Mouse (Mus musculus) midbrain, embryonic 14.5 days (tissue): Measurements from ENCODE around the gene Ripor2. TPM values are rescaled to one million over a fixed set of nuclear protein-coding genes. Genes with fewer than 3 reads are reported as not detected.

ENCODE experiments used
- ATAC-seq: fragments of 200-750 bp; cut with Nextera tagmentation; 2 replicates; pipeline ENCODE4 v1.8.0; 2017; ENCODE audit warnings: moderate number of reproducible peaks, moderate library complexity; ENCODE audit not compliant: low FRiP score, low TSS enrichment
- DNase-seq: peaks from one replicate; pipeline ENCODE4 v3.0.0-alpha.2; 2015
- H3K27ac ChIP-seq: fragments of 300-500 bp; sonication (generic); replicated peaks from 2 replicates; pipeline ENCODE4 v1.5.1; 2014; ENCODE audit warnings: mild to moderate bottlenecking, low read depth, low read length, moderate library complexity
- H3K27me3 ChIP-seq: fragments of 300-500 bp; sonication (generic); 2 replicates; pipeline ENCODE4 v1.6.1; 2014; ENCODE audit warnings: low read length, control low read depth, mixed read lengths; ENCODE audit not compliant: control insufficient read depth, insufficient read depth
- H3K36me3 ChIP-seq: fragments of 300-500 bp; sonication (generic); 2 replicates; pipeline ENCODE4 v1.6.1; 2014; ENCODE audit warnings: low read length, control low read depth; ENCODE audit not compliant: control insufficient read depth, insufficient read depth
- H3K4me1 ChIP-seq: fragments of 300-500 bp; sonication (generic); 2 replicates; pipeline ENCODE4 v1.6.1; 2014; ENCODE audit warnings: mild to moderate bottlenecking, antibody characterized with exemption, low read length, control low read depth; ENCODE audit not compliant: control insufficient read depth, insufficient read depth
- H3K4me2 ChIP-seq: fragments of 300-500 bp; sonication (generic); 2 replicates; pipeline ENCODE4 v1.6.1; 2014; ENCODE audit warnings: mild to moderate bottlenecking, low read length, moderate library complexity
- H3K4me3 ChIP-seq: fragments of 300-500 bp; sonication (generic); replicated peaks from 2 replicates; pipeline ENCODE4 v1.5.1; 2014; ENCODE audit warnings: low read depth, low read length
- H3K9ac ChIP-seq: fragments of 300-500 bp; sonication (generic); replicated peaks from 2 replicates; pipeline ENCODE4 v1.6.1; 2014; ENCODE audit warnings: mild to moderate bottlenecking, low read length, moderate library complexity
- H3K9me3 ChIP-seq: fragments of 300-500 bp; sonication (generic); 2 replicates; pipeline ENCODE4 v1.6.1; 2016; ENCODE audit warnings: low read length, control low read depth, mixed read lengths; ENCODE audit not compliant: control insufficient read depth
- WGBS: fragments of 180-500 bp; shearing (Covaris S2); extraction: QIAGEN DNeasy Blood & Tissue Kit; methylation state at CpG from one replicate; pipeline ENCODE4 v1.1.7; 2014; 5-methylcytosine and 5-hydroxymethylcytosine counted together
- polyA plus RNA-seq: library from polyadenylated mRNA; unstranded; fragments of >200 nt; fragmentation: Nextera tagmentation; extraction: Ambion mirVana; gene quantifications from 2 replicates; pipeline ENCODE4 v1.2.1, GENCODE M21; 2014

Ripor2 gene
- polyA plus RNA-seq, 1 experiment from 2014 or later, result 33.4 TPM

DNA sequence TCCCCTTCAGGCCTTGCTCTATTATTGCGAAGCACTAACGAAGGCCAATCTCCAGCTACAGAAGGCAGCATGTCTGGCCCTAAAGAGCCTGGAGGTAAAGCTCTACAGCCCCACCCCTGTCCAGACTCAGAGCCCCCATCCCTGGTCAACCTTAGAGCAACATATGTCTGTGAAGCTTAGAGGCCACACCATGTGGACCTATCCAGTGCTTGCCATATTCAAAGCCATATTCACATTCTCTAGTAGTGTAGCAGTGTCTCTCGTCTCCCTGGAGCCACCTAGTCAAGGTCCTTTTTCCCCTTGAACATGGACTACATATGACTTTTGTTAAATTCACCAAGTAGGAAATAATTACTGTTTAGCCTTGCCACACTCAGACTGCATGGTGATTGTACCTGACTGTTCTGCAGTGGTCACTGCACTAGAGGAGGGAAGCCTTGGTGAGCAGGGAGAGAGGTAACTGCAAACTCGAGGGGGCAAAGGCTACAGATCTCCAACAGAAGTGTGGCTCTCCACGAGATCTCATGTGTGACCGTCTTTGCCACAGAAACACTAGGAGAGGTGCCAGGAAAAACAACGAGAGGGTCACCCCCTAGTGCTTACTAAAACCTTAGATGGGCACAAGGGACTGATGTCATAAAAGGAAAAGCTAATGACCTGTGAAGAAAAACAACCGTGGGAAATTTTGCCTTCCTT is 141.9 kb downstream of the Ripor2 start:
- 65% methylated on average over 8 of the region's 8 CpGs for WGBS
- no peaks in the 10 kb centered on the region for H3K9me3 ChIP-seq
- H3K9ac ChIP-seq, result no peak overlapping the region
- no peak overlapping the region for H3K4me2 ChIP-seq
- DNase-seq (no peak), ATAC-seq (no peak)
- no peaks in the 10 kb centered on the region for H3K27me3 ChIP-seq
- H3K27ac ChIP-seq, result no peak overlapping the region
- H3K4me3 ChIP-seq, result no peak overlapping the region
- H3K36me3 ChIP-seq, result peaks cover 40% of the 10 kb centered on the region
- H3K4me1 ChIP-seq, result no peaks in the 10 kb centered on the region

DNA sequence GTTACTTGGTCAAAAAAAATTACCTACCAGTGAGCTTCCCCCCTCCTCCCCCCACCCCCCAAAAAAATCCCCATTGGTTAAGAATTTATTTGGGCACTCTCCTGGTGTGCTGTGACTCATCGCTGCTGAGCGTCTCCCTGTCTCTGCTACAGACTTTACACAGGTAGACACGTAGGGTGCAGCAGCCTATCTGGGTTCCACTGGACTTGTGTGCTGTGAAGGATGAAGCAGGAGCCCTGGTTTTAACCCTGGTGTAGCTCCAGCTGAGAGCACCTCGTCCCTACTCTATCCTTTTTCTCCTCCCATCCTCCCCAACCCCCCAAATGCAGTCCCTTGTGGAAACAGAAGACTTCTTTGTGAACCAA is 142.4 kb downstream of the Ripor2 start:
- no peaks in the 10 kb centered on the region for H3K27me3 ChIP-seq
- no peaks in the 10 kb centered on the region for H3K4me1 ChIP-seq
- 59% methylated on average over 4 of the region's 4 CpGs for WGBS
- H3K9me3 ChIP-seq, result no peaks in the 10 kb centered on the region
- H3K36me3 ChIP-seq, result peaks cover 40% of the 10 kb centered on the region
- H3K4me2 ChIP-seq, result no peak overlapping the region
- ATAC-seq (no peak), DNase-seq (no peak)
- no peak overlapping the region for H3K4me3 ChIP-seq
- no peak overlapping the region for H3K9ac ChIP-seq
- no peak overlapping the region for H3K27ac ChIP-seq

DNA sequence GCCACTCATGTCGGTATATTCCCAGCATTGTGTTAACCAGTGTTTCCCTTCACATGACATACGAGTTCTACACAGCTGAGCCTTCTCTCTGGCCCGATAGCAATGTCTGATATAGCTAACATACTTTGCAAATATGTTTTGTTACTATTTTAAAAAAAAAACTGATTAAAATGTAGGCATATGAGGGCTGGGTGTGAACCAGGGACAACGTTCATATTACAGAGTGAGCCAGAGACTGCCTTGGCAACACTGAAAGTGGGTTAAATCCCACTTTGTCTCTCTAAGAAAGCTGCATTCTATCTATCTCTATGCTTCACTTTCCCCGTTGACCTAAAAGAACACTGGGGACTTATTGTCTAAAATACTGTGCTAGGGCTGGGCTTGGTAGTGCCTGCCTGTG is 147.1 kb downstream of the Ripor2 start:
- no peak for DNase-seq
- no peak overlapping the region for H3K4me3 ChIP-seq
- peaks cover 37% of the 10 kb centered on the region for H3K36me3 ChIP-seq
- no peak overlapping the region for H3K4me2 ChIP-seq
- H3K9me3 ChIP-seq, result no peaks in the 10 kb centered on the region
- no peak overlapping the region for H3K9ac ChIP-seq
- ATAC-seq, result no peak
- H3K27me3 ChIP-seq, result no peaks in the 10 kb centered on the region
- no peaks in the 10 kb centered on the region for H3K4me1 ChIP-seq
- no peak overlapping the region for H3K27ac ChIP-seq
- 90% methylated on average over 5 of the region's 5 CpGs for WGBS

DNA sequence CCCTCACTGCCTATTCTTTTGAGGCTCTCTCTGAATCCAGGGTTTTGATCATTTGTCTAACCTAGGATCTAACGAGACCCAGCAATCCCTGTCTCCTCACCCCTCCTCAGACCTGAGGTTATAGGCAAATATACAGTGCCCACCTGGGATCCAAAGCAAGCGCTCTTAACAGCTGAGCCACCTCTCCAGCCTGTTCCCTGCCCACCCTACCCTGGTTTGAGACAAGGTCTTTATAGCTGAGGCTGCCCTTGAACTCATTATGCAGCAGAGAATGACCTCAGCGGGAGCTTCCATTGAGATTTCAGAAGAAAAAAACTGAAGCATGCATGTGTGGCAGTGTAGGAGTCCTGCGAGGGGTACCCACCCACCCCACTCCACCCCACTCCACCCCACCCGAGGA is 152.5 kb downstream of the Ripor2 start:
- Histone ChIP-seq H3K27me3 (no peaks in the 10 kb centered on the region), H3K9me3 (no peaks in the 10 kb centered on the region), H3K4me1 (no peaks in the 10 kb centered on the region), H3K27ac (no peak overlapping the region), H3K9ac (no peak overlapping the region), H3K36me3 (peaks cover 14% of the 10 kb centered on the region; the same call in 1 of the 2 replicates), H3K4me3 (no peak overlapping the region), H3K4me2 (no peak overlapping the region)
- DNase-seq (no peak), ATAC-seq (no peak)
- WGBS, result 81% methylated on average over 5 of the region's 5 CpGs

DNA sequence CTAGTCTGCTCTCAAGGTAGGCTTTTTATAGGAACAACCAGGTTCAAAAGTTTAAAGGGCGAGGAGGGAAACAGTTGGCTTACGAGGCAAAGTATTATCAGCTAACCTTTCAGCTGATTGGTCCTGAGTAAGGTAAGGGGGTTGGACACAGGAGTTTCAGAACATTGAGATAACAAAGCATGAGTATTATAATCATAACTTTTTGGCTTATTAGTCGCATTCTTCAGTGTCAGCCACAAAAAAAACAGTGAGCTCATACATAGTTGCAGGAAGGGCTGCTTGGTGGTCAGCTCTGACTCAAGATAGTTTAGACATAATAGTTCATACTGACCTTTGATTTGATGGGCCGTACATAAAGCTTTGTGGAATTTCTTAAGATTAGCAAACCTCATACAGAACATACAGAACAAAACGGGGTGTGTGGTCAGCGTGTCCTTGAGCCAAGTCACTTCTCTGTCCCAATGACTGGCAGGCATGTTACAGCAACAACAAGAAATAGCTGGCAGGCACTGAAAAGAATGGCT is 153.7 kb downstream of the Ripor2 start:
- Histone ChIP-seq H3K4me2 (no peak overlapping the region), H3K36me3 (peaks cover 9% of the 10 kb centered on the region; the same call in 1 of the 2 replicates), H3K4me1 (no peaks in the 10 kb centered on the region), H3K9ac (no peak overlapping the region), H3K27me3 (no peaks in the 10 kb centered on the region), H3K9me3 (no peaks in the 10 kb centered on the region), H3K27ac (no peak overlapping the region), H3K4me3 (no peak overlapping the region)
- ATAC-seq (no peak), DNase-seq (no peak)
- 91% methylated on average over 6 of the region's 6 CpGs for WGBS

DNA sequence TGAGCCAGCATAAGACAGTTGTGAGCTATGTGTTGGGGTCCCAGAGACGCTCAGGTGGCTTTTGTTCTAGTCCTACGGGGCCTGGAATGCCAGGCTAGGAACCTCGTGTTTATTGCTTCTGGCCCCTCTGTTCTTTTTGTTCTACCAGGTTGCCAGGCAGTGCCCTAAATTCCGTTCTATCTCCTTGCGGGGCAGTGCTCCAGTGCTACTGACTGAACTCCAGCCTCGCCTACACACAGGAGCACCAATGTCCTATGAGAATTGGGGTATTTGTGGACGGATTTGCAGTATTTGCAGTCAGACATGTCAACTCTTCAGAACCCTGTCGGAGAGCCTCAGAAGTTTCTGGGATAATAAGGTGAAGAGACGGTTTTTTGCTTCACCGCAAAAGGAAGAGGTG is 159.0 kb downstream of the Ripor2 start, which contains the start of gene Armh2:
TSS of gene Armh2 (plus strand) at position 205 of the 400 bp plus-strand sequence.
- ATAC-seq, result no peak
- H3K9me3 ChIP-seq, result no peaks in the 10 kb centered on the region
- no peak within 1 kb of the TSS for H3K27ac ChIP-seq
- no peak within 1 kb of the TSS for H3K4me2 ChIP-seq
- 90% methylated on average over 10 of the region's 10 CpGs for WGBS
- H3K36me3 ChIP-seq, result no peaks in the 10 kb centered on the region
- DNase-seq, result no peak
- H3K9ac ChIP-seq, result no peak within 1 kb of the TSS
- no peak within 1 kb of the TSS for H3K4me3 ChIP-seq
- H3K4me1 ChIP-seq, result no peaks in the 10 kb centered on the region
- no peaks in the 10 kb centered on the region for H3K27me3 ChIP-seq

DNA sequence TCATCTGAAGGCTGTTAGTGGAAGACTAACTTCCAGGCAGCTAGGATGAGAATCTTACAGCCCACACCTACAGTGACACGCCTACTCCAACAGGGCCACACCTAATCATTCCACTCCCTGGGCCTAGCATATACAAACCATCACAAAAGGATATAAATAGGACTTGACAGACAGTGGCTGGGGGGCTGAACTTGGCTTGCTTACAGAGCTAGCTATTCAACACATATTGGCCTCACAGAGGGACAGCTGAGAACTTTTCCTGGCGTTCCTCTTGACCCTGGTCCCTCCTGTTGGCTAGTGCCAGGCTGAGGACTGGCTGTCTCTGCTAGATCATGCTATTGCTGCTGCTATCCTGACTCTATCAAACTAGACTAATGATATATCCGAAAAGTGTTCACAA is 165.8 kb downstream of the Ripor2 start:
- no peaks in the 10 kb centered on the region for H3K9me3 ChIP-seq
- H3K27me3 ChIP-seq, result no peaks in the 10 kb centered on the region
- DNase-seq (no peak), ATAC-seq (no peak)
- no peak overlapping the region for H3K4me3 ChIP-seq
- 88% methylated on average over 3 of the region's 3 CpGs for WGBS
- H3K4me1 ChIP-seq, result no peaks in the 10 kb centered on the region
- H3K9ac ChIP-seq, result no peak overlapping the region
- H3K36me3 ChIP-seq, result no peaks in the 10 kb centered on the region
- no peak overlapping the region for H3K27ac ChIP-seq
- H3K4me2 ChIP-seq, result no peak overlapping the region

DNA sequence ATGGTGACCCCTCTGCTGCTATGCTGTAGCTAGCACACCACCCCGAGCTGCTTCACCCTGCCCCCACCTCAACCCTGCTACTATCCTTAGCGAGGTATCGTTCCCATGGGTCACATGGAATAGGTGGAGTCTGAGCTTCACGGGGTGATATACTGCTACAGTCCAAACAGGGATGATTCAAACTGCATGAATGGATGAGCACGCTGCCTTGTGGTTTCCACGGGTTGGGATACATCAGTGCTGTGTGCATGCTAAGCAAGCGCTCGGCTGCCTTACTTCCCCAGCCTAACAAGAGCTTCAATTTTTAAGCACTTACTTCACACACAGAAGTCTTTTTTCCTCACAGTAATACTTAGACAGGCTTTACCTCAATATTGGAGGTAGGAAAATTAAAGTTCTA is 168.8 kb downstream of the Ripor2 start:
- ATAC-seq (no peak), DNase-seq (no peak)
- Histone ChIP-seq H3K9me3 (no peaks in the 10 kb centered on the region), H3K27ac (no peak overlapping the region), H3K36me3 (no peaks in the 10 kb centered on the region), H3K9ac (no peak overlapping the region), H3K4me3 (no peak overlapping the region), H3K4me1 (no peaks in the 10 kb centered on the region), H3K4me2 (no peak overlapping the region), H3K27me3 (no peaks in the 10 kb centered on the region)
- 95% methylated on average over 8 of the region's 8 CpGs for WGBS

DNA sequence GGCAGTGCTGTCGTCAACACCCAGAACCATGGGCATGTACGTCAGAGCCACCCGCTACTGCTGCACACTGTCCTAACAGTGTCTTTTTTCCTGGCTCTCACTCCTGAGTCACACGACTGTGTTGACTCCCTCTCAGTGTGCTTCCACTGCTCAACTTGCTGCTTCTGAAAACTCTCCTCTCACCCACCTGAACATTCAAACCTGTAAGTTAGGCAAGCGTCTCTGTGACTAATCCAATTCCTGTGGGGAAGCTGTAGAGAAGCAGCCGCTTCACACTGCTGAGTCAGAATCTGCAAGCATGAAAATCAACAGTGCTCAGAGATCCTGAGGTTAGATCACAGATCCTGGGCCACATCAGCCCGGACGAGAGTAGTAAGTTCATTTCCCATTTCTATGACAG is 169.4 kb downstream of the Ripor2 start:
- Histone ChIP-seq H3K4me3 (no peak overlapping the region), H3K36me3 (no peaks in the 10 kb centered on the region), H3K27ac (no peak overlapping the region), H3K27me3 (no peaks in the 10 kb centered on the region), H3K9me3 (no peaks in the 10 kb centered on the region), H3K4me1 (no peaks in the 10 kb centered on the region), H3K9ac (no peak overlapping the region), H3K4me2 (no peak overlapping the region)
- no peak for DNase-seq
- no peak for ATAC-seq
- WGBS, result 88% methylated on average over 8 of the region's 8 CpGs
